Mouse (Mus musculus): Measurements from ENCODE around the gene Apobec2. TPM values are rescaled to one million over a fixed set of nuclear protein-coding genes. Genes with fewer than 3 reads are reported as not detected.
"Not testable (repeated sequence)": the region's sequence is repeated elsewhere in the genome, so short reads cannot be mapped to it uniquely, and the experiment has no call there.

The Apobec2 gene
- polyA plus RNA-seq (2015; fragmentation: Nextera tagmentation; extraction: Ambion mirVana), result 0.86 and 1.6 TPM in 2 replicates

DNA sequence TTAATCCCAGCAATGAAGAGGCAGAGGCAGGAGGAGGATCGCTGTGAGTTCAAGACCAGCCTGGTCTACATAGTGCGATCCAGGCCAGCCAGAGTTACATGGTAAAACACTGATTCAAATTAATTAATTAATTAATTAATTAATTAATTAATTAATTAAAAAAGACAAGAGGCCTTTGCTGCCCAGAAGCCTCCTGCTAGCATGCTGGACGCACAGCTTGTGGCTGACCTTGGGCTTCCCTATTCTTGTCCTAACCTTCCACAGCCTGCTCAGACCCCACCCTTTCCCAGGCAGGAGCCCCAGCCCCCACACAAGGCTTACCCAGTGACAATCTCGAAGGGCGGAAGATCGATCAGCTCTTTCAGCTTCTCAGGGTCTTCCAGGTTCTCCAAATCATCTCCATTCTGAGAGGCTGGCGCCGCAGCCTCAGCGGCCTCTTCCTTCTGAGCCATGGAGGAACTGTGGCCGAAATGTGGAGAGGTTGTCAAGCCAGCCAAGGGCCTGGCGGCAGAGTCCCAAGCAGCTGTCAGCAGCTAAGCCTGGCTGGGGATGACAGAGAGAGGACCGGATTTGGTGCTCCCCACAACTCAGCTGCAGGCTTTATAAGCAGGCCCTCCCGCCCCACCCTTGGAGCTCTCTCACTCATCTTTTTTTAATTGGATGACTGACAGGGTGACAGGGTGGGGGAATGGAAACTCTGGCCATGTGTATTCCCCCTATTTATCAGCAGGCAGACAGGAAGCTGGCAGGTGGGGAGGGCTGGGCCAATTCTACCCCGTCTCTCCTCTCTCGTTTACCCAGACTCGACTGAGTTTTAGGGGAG is at the start of gene Apobec2:
Gene Apobec2, minus strand, starts transcription at position 773 of the 823 bp plus-strand sequence.
- DNase-seq (ENCODE audit: low spot score), result no peak

GRCm38 (mm10) chr17:48479952-48480351 is 47.2 kb upstream of the Apobec2 start:
- no peak for DNase-seq (ENCODE audit: low spot score)

- no peak for DNase-seq (ENCODE audit: low spot score)
These were observed 42.7 kb upstream of the Apobec2 start for GRCm38 (mm10) chr17:48475444-48475843.

GRCm38 (mm10) chr17:48474282-48474681 is 41.6 kb upstream of the Apobec2 start:
- not testable (repeated sequence) for DNase-seq (ENCODE audit: low spot score)

GRCm38 (mm10) chr17:48467395-48468231 is 34.9 kb upstream of the Apobec2 start:
- peak; percentile 80 for DNase-seq (ENCODE audit: low spot score)

DNA sequence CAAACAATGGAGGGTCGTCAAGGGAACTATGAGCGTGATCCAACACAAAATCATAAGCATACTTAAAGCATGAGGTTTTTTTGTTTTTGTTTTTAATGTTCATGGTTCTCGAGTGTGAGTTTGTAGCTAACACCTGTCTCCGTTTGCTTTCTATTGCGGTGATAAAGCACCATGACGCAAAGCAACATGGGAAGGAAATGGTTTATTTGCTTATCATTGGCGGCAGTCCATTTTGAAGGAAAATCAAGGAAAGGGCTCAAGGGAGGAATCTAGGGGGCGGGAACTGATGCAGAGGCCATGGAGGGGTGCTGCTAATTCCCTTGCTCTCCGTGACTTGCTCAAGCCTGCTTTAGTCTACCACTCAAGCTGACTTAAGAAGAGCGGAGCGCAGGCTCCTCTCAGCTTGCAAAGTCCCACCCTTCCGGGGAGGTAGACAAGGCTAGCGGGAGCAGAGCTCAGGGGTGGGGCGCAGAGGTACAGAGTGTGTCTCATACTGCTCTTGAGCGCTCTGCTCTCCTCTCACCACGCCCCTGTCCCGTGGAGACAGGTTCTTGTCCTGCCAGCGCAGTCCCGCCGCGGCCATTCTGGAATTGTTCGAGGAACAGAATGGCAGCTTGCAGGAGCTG is 34.2 kb upstream of the Apobec2 start:
- DNase-seq (ENCODE audit: low spot score), result peak; percentile 44

DNA sequence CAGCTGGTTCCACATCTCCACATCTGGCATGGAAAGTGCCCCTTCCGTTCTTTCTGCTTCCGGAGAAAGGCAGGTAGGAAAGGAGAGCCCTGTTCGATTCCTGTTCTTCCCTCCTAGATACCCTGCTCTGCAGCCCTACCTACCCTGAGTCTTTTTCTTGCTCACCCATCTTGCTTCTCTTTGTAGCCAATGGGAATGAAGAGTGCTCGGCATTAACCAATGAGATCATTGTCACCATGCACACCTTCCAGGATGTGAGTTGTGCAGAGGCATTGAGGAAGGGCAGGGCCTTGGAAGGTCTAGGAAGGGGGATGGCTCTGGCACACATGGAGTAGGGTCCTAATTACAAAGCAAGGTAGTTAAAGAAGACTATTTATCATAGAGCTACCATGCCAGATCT is 30.7 kb upstream of the Apobec2 start:
- DNase-seq (ENCODE audit: low spot score), result no peak

- DNase-seq (ENCODE audit: low spot score), result peak; percentile 85
These were observed 29.4 kb upstream of the Apobec2 start for GRCm38 (mm10) chr17:48462096-48462495.

GRCm38 (mm10) chr17:48457971-48458653 is 25.4 kb upstream of the Apobec2 start:
- no peak for DNase-seq (ENCODE audit: low spot score)

DNA sequence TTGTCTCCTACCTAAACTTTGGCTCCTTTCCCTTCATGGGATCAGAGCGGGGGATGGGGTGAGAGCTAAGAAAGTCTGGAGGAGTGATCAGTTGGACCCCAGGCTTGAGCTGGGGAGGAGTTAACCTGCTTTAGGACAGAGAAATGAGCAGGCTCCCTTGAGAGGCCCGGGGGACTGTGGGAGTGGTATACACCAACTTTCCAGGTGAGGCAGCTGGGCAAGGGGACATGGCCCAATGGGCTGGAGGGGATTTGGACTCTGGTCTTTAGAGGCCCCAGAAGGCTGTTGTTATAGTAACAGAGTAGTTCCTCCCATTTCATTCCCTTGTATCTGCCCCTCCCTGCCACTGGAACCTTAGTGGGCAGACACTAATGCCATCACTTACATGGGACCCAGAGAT is 23.2 kb upstream of the Apobec2 start:
- no peak for DNase-seq (ENCODE audit: low spot score)

- no peak for DNase-seq (ENCODE audit: low spot score)
These were observed 22.0 kb upstream of the Apobec2 start, which contains the start of gene Unc5cl for GRCm38 (mm10) chr17:48454688-48455087. Unc5cl (plus strand) TSS chr17:48454901.

- no peak for DNase-seq (ENCODE audit: low spot score)
These were observed 21.5 kb upstream of the Apobec2 start for GRCm38 (mm10) chr17:48454190-48454589.

DNA sequence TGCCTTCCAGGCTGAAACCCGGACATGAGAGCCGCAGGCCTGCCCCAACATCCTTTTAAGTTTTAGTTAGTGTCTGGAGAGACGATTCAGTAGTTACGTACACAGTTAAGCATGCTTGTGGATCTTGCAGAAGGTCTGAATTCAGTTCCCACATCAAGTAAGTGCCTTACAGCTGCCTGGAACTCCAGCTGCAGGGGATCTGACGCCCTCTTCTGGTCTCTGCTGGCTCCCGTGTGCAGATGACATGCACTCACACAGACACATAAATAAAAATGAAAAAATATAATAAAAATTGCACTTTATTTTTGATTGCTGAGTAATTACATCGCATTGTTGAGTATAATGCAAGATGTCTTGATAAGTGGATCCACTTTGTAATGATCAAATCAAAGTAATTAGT is 20.8 kb upstream of the Apobec2 start:
- no peak for DNase-seq (ENCODE audit: low spot score)

- no peak for DNase-seq (ENCODE audit: low spot score)
These were observed 19.2 kb upstream of the Apobec2 start for GRCm38 (mm10) chr17:48451753-48452444.

- DNase-seq (ENCODE audit: low spot score), result no peak
These were observed 18.6 kb upstream of the Apobec2 start, which contains the start of gene Tspo2 for GRCm38 (mm10) chr17:48451353-48451675. Tspo2 (minus strand) TSS chr17:48451522.

- DNase-seq (ENCODE audit: low spot score), result no peak
These were observed 18.1 kb upstream of the Apobec2 start for GRCm38 (mm10) chr17:48450666-48451352.

DNA sequence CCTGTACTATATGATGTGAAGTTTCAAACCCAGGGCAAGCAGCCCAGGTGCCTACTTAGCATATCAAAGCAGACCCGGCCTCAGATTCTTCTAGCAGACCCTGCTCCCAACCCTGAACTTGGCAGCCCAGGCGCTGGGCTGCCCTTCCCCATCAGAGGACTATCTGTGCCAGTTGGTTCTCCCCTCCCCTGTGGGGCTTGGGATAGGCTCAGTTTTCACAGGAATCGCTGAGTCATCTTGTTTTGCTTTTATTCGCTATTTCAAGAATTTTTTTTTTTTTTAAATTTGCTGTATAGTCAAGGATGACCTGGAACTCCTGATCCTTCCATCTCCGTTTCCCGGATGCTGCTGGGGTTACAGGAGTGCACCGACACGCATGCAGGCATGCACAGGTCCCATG is 14.9 kb upstream of the Apobec2 start:
- no peak for DNase-seq (ENCODE audit: low spot score)

GRCm38 (mm10) chr17:48443542-48444145 is 10.9 kb upstream of the Apobec2 start:
- no peak for DNase-seq (ENCODE audit: low spot score)

- no peak for DNase-seq (ENCODE audit: low spot score)
These were observed 10.2 kb upstream of the Apobec2 start for GRCm38 (mm10) chr17:48442745-48443457.
